Mouse (Mus musculus): ENCODE measurements around the gene Zcchc3.

GRCm38 (mm10) chr2:152439833-152440232 is 25.0 kb upstream of the Zcchc3 start:
- TF ChIP-seq TAL1 (IDR thresholded peaks at IDR 0.05; ENCODE audit: low read length): no peak
- no peak for TF ChIP-seq GATA1 (IDR thresholded peaks at IDR 0.05; ENCODE audit: low read length)
